Mouse (Mus musculus) frontal cortex, adult 2 months (tissue): ENCODE measurements around the gene Emc4. TPM values are rescaled to one million over a fixed set of nuclear protein-coding genes. Genes with fewer than 3 reads are reported as not detected.

Experiments
- DNase-seq, 2 experiments: peaks; one replicate each; pipeline ENCODE4 v3.0.0; 2022; ENCODE audit warnings: low spot score in 1 of 2; ENCODE audit errors: extremely low spot score in 1 of 2
- polyA plus RNA-seq: library from polyadenylated mRNA; depleted of rRNA; stranded (reverse); fragments of >200 nt; gene quantifications from 2 replicates; pipeline ENCODE4 v1.2.3, GENCODE M21; 2012; rRNA removed

The Emc4 gene
- 202 and 210 TPM in 2 replicates for polyA plus RNA-seq

DNA sequence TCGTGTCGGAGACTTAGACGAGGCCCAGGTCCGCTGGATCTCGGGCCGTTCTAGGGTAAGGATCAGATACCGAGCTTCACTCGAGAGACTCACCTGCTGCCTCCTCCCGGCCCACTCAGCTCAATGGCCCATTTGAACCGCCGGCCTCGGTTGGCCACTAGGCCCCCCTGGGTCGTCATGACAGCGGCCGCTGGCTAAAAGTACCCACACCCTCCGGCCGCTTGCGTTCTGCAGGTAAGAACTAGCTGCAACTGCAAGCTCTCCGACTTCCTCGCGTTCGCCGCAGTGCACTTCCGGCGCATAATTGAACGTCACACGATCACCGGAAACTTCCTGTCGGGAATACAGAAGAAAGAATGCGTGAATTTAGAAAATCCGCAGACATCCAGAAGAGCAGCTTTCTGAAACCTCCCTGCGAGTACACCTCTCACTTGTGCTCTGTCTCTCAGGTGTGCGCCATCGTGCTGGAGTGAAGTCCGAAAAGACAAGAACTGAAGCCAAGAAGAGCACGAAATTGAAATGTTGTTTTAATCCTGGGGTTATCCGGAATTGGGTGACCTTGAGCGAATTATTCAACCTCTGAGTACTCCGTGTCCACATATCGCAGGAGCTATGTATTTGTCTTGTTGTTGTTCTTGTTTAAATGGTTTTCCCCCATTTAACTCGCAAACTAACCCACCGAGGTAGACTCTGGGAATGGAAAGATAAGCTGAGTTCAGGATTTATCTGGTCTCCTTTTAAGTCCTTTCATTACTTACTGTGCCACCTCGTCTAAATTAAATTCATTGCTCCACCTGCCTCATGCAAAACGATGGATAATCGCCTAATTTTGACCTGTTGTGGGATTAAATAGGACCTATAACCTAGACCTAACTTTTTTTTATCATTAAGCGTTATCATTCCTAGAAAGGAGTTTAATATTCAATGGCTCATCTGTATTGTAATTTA, at the start of gene Emc4:
TSS of gene Emc4 (minus strand) at position 302 of the 948 bp plus-strand sequence.
- DNase-seq, result peak; percentile 83 to 97

DNA sequence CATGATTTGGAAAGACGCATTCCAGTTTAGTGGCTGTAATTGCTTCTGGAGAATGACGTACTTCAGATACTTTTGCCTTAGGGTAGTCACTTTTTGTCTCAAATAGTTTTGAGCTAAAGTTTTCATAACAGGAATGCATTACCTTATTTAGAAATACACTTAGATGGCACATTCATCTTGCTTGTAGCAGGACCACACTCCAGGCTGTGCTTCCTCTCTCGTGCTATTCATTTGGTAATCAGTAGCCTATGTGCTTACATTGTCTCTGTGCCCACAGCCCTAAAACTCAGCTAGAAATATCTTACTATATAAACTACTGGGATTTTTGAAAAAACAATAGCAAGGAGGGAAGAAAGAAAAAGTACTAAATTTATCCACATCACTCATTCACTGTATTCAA, 39.2 kb upstream of the Emc4 start:
- DNase-seq, result no peak

DNA sequence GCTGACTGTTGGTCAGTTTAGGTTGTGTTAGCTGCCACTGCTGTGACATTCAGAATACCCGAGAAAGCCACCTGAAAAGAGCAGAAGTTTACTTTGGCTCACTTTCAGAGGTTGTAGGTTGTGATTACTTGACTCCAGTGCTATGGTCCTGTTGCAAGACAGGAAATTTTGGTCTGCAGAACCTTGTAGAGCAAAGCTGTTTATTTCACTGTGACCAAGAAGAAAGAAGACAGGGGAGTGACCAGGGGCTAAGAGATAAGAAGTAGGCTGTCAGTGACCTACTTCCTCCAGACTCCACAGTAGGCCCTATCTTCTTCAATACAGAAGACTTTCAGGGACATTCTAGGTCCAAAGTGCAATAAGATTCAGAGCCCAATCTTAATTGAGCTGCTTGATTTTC, 28.8 kb upstream of the Emc4 start:
- DNase-seq, result no peak

DNA sequence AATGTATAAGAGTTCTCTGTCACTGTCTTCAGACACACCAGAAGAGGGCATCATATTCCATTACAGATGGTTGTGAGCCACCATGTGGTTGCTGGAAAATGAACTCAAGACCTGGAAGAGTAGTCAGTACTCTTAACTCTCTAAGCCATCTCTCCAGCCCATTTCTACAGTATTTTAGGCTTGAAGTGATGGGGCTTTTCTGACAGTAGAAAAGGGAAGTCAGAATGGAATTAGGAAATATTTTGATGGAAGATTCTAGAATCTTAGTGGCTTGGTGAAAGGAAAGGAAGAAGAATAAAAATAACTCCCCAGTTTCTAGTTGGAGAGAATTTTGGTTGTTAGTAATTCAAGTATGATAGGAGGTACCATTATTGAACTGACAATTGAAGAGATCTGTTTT, 26.1 kb upstream of the Emc4 start:
- DNase-seq, result no peak

DNA sequence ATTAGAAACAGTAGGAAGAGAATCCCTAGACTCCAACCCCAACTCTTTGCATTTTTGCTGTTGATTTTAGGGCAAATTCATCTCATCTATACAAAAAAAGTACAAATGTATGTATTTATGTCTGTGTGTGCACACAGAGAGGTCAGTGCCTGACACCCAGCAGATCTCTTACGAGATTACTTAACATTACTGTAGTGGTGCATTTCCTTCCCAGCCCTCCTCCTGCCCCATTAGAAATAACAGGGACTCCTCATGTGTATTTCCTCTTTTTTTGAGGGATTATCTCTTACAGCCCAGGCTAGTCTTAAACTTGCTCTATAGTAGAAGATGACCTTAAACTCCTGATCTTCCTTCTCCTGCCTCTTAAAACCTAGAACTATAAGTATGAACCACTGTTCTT, 24.9 kb upstream of the Emc4 start:
- no peak for DNase-seq

DNA sequence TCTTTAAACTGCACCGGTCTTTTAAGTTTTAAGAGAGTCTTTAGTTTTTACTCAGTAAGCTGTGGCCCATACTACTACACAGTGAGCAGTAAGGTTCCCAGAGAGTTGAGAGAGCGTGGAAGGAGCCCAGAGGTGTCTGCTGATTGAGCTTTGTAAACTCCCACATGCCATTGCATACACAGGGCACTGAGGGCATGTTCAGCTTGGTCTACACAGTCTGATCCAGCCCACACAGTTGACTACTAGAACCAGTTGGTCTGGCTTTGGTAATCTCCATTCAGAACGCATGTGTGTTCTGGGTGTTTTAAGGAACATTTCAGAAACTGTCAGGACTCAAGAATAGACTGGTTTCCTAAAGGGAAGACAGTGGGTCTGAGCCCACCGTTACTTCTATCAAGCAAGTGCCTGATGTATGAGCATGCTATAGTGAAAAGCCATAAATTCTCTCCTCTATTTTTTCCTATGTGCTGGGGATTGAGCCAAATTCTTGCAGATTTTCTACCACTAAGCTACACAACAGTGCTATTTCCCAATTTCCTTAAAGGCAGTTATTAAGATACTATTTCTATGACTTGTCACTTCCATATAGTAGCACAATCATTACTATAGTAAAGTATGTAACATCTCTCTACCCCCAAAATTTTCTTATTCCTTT, 23.6 kb upstream of the Emc4 start:
- DNase-seq, result no peak

DNA sequence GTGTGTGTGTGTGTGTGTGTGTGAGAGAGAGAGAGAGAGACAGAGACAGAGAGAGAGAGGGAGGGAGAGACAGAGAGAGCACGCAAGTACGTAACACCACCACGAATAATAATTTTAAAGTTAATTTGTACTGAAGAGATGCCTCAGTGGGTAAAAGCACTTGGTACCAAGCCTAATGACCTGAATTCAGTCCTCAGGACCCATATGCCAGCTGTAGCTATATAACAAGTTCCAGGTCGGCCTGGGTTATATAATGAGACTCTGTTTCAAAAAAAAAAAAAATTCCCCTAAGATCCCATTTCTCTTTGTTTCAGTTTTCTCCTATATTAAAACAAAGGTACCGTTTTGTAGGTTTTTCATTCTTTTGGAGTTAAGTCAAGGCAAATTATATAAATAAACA, 23.0 kb upstream of the Emc4 start:
- DNase-seq, result no peak

DNA sequence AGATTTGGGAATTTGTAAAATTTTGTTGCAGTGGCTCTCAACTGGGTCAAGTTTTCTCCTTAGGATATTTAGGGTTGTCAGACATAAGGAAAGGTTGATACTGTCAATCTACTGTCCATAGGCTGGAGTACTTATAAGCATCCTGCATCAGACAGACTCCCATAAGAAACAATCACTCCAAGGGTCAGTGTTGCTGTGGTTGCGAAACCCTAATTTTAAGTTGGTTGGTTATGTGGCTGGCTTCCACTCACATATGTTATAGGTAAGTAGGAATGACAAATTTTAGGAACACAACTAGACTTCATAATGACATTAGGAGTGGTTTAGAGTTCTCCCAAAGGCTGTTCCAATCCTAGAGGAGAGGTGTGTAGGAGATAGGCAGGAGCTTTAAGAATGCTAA, 13.4 kb upstream of the Emc4 start:
- no peak for DNase-seq

DNA sequence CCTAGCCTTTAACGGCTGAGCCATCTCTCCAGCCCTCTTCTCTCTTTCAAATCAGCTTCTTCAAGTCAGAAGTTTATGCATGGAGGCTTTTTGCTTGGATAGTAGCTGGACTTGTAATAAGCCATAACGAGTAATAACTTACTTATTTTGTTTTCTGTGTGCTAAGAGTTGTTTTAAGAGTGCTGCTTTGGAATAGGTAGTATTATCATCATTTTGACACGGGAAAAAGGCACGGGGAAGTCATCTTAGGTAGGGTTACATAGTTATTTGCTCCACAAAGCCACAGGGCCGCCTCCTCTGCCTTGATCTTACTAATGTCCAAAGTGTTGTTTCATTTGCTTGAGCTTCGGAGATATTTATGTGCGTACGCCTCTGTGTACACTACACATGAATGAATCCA, 12.3 kb upstream of the Emc4 start:
- DNase-seq, result no peak

DNA sequence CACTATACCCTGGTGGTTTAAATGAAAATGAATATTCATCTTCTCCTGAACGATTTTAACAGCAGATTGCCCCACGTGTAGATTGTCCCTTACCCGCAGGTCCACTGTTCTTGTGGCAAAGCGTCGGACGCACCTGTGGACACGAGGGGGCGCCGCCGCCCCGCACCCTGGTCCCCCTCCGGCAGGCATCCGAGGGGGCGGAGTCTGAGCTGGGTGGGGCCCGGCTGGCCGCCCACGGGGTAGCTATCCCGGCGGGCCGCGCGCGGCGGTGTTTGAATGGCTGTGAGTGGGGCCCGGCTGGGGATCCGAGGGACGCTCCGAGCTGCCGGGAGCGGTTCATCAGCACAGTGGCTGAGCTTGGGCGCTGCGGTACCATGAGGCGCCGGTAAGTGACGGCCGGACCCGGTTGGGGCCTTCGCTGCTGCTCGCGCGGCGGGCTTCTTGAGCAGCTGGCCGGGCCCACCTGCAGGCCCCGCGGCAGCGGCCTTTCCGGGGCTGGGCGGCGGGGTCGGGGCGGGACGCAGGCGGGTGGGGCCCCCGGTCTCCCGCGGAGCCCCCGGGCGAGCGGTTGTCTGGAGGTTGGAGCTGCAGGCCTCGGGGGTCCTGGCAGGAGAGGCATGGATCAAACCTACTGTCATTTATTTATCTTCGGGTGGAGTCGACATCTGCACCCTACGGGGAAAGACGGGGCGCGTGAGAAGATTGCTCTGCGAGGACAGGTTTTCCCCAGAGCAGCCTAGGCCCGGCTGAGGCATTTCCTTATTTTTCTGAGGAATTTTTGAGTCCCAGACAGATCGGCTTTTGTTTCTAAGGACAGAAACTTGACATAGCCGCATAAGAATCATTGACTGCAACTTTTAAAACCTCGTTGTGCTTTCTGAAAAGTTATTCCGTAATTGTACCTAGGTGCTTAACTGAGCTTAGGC, 11.4 kb upstream of the Emc4 start, which contains the start of gene Katnbl1:
TSS of gene Katnbl1 (plus strand) at position 239 of the 926 bp plus-strand sequence.
- DNase-seq, result peak; percentile 63 to 93

DNA sequence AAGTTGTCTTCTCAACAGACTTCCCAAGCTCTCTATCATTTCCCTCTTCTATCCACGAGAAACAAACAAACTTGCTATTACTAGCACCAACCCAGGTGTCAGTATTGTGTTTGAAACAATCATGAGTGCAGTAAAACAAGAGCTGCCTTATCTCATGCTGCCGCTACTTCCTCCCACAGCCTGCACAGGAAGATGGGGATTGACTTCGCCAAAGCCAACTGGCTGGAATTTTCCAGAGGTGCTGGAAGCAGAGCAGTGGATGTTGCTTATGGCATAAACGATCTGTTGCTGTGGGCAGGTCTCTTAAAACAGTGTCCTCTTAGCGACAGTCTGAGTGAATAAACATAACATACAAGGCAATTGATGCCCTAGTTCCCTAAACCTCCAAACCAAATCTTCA, 6.8 kb upstream of the Emc4 start:
- DNase-seq, result no peak

DNA sequence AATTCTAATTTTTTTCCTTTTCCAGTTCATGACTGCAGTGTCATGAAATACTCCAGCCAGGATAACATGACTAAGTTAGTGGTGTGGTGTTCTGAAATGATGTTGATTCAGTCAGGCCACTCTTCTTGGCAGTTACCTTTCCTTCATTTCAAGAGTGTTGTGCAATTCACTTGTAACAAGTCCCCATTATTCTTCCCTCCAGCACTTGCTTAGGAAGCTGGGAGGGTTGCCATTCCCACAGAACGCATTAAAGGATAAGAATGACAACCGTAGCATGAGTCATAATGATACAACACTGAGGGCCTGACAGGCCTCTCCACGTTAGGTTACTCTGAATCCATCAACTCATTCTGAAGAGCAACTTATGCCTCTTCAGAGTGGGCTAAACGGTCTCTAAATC, 5.3 kb upstream of the Emc4 start:
- DNase-seq, result no peak

DNA sequence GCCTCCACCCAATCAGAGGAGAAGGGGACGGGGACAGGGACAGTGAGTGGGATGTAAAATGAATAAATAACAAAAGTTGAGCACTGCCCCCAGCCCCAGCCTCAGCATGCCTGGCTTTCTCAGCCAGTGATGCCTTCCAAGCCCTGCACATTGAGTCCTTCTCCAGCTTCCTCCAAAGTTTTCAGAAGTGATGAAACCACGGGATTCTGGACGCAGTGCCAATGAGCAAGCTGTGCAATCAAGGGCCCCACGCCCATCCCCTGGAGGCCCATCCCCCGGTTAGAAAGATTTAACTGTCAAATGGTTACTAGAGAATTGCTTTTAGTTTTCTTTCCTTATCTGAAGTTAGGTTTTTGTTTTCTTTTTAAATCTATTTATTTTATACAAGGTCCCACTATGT, 2.1 kb upstream of the Emc4 start:
- DNase-seq, result no peak

DNA sequence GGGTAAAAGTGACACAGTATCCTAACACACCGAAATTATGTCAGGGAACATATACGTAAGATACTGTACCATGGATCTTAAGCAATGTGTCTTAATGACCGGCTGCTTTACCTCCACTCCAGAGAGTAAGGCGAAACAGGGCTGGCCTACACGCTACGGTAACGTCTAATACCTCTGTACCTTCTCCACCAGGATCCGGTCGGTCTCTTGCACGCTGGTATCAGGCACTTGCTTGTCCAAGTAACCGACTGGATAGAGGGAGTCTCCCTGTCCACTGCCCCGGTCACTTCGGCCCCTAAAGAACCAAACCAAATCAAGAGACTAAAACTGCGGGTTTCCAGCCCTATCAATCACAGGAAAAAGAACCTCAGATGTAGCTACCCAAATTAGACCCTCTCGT, 605 bp downstream of the Emc4 start:
- DNase-seq, result no peak

DNA sequence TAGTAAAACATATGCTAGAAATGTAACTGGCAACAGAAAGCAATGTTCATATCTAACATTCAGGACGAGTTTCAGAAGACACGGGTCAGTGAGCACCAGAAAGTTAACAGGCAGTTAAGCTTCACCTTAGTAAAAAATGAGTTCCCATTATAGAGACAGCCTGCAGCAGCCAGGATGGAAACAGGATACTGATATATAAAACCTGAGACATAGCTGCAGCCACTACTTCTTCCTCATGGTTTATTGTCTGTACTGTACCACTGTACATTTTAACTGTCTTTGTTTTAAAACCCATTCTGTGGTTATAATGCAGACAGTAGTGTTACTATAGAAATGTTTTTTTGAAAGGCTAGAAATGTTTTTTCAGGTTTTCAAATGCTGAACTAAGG, 7.1 kb downstream of the Emc4 start:
- no peak for DNase-seq

DNA sequence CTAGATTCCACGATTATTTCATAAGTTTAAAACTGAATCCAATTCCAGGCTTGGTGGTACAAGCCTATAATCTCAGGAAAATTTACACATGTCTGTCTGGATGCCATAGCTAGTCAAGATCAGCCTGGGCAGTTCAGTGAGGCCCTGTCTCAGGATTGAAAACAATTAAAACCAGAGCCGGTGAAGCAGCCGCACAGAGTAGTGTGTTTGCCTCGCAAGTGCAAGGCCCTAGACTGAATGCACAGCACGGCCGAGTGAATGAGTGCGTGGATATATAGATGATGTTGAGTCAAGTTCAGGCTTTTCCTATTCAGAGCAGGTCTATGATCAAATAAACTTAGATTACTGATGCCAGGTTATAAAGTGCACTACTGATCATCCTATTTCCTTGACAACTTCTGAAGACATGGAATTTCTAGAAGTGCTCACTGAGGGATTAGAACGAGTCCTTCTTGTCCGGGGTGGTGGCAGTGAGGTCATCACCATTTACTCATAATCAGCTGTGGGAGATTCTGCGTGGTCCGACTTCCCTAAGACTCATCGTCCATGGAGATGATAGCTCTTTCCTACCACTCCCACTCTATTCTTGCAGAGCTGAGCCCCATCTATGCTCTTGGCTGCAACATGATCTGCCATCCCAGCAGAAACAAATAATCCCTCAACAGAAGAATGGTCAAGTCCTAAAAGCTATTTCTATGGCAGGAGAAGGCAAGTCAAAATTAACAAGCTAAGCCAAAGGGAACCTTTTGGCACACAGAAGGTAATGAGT, 7.6 kb downstream of the Emc4 start:
- DNase-seq, result no peak

DNA sequence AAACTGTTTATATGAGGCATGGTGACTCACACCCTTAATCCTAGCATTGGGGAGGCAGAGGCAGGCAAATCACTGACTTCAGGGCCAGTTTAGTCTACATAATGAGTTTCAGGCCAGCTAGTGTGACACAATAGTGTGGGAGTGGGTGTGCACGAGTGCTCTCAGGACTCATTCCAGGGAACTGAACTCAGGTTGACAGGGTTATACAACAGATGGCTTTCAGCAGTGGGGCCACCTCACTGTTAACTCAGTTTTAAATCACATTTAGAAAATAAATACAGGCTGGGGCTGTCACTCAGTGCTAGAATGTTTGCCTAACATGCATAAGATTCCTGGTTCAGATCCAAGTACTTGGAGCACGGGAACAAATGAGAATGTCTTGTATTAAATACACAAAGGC, 8.2 kb downstream of the Emc4 start:
- DNase-seq, result peak in 1 of 2 experiments; percentile 27

DNA sequence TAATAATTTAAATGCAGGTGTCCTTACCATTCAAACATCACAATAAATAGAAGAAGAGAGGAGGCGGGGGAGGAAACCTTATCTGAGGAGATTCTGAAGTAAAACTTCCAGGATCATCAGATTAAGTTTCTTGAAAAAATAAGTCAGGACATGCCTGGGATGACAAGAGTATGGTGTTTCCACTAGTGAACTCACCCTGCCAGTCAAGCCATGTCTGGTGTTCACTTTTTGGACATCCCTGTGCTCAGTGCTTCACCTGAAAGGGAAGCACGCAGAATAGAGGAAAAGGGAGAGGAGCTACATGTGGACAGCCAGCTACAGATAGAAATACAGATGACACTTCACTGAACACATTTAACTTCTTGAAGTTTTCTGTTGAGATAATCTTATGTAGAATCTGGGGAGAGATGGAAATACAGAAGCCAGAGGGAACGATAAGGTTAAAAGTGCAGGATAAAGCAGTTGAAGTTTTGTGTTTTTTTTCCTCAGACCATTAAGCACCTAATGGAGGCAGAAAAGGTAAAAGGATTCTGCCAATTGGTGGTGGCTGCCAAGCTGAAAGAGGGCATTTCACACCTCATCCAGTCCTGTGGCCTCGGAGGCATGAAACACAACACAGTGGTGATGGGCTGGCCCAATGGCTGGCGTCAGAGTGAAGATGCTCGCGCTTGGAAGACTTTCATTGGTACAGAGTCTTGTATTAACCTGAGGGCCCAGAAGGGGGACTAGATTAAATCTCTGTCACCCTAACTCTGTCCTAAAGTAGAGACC, 14.0 kb downstream of the Emc4 start:
- DNase-seq, result no peak

DNA sequence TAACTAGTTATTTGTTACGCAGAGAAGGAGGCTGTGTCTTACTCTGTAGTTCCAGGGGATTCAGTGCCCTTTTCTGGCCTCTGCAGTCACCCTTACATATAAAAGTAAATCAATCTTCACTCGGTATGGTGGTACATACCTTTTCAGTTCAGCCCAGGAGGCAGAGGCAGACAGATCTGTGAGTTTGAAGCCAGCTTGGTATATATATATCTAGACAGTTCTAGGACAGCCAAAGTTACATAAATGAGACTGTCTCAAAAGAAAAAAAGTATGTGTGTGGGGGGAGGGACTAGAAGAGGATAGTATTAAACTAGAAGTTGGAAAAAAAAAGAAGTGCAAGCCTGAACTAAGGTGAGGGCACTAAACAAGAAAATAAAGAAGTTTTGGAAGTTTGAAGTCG, 19.6 kb downstream of the Emc4 start:
- no peak for DNase-seq
